Mouse (Mus musculus) embryonic facial prominence, embryonic 12.5 days (tissue): ENCODE measurements around the gene Nat8f3. TPM values are rescaled to one million over a fixed set of nuclear protein-coding genes. Genes with fewer than 3 reads are reported as not detected.
"Not testable (repeated sequence)": the region's sequence is repeated elsewhere in the genome, so short reads cannot be mapped to it uniquely, and the experiment has no call there.

ENCODE experiments used
- ATAC-seq: fragments of 200-750 bp; cut with Nextera tagmentation; 2 replicates; pipeline ENCODE4 v1.8.0; 2017; ENCODE audit not compliant: insufficient number of reproducible peaks, insufficient read depth, low FRiP score, low TSS enrichment
- H3K27ac ChIP-seq: fragments of 300-500 bp; sonication (generic); 2 replicates; pipeline ENCODE4 v1.5.1; 2016; ENCODE audit warnings: mild to moderate bottlenecking
- H3K27me3 ChIP-seq: fragments of 300-500 bp; sonication (generic); 2 replicates; pipeline ENCODE4 v1.6.1; 2016; ENCODE audit warnings: mild to moderate bottlenecking, moderate library complexity
- H3K36me3 ChIP-seq: fragments of 300-500 bp; sonication (generic); 2 replicates; pipeline ENCODE4 v1.6.1; 2016; ENCODE audit warnings: mild to moderate bottlenecking
- H3K4me1 ChIP-seq: fragments of 300-500 bp; sonication (generic); 2 replicates; pipeline ENCODE4 v1.6.1; 2016
- H3K4me2 ChIP-seq: fragments of 300-500 bp; sonication (generic); replicated peaks from 2 replicates; pipeline ENCODE4 v1.6.1; 2016; ENCODE audit warnings: mild to moderate bottlenecking, moderate library complexity
- H3K4me3 ChIP-seq: fragments of 300-500 bp; sonication (generic); 2 replicates; pipeline ENCODE4 v1.5.1; 2016; ENCODE audit warnings: mild to moderate bottlenecking
- H3K9ac ChIP-seq: fragments of 300-500 bp; sonication (generic); 2 replicates; pipeline ENCODE4 v1.6.1; 2016; ENCODE audit warnings: mild to moderate bottlenecking, moderate library complexity
- H3K9me3 ChIP-seq: fragments of 300-500 bp; sonication (generic); 2 replicates; pipeline ENCODE4 v1.6.1; 2016; ENCODE audit warnings: mild to moderate bottlenecking, moderate library complexity
- WGBS: fragments of 180-500 bp; shearing (Covaris S2); methylation state at CpG from one replicate; pipeline ENCODE4 v1.1.7; 2016; 5-methylcytosine and 5-hydroxymethylcytosine counted together
- microRNA-seq: library from miRNA; unstranded; fragments of <30 nt; microRNA quantifications from one replicate; pipeline ENCODE4, GENCODE M21; 2017
- polyA plus RNA-seq: library from polyadenylated mRNA; unstranded; fragments of >200 nt; fragmentation: Nextera tagmentation; extraction: Ambion mirVana; gene quantifications from 2 replicates; pipeline ENCODE4 v1.2.1, GENCODE M21; 2016

Nat8f3 gene
- polyA plus RNA-seq, 1 experiment from 2014 or later: 0.10 TPM

- ATAC-seq, H3K9ac ChIP-seq, H3K4me3 ChIP-seq, H3K27ac ChIP-seq, H3K36me3 ChIP-seq, H3K4me2 ChIP-seq, H3K4me1 ChIP-seq, H3K9me3 ChIP-seq, H3K27me3 ChIP-seq: not testable (repeated sequence)
- WGBS: 87% methylated on average over 2 of the region's 4 CpGs
Measured at GRCm38 (mm10) chr6:85701943-85702342, 63.6 kb downstream of the Nat8f3 start.

Small RNA genes within 50 kb of the gene (microRNA-seq; reads per million reads assigned to microRNA genes)
- not detected for gene Gm27317
- not detected for gene Mir6375

Other genes starting within 250 kb of the Nat8f3 start
- gene Alms1, start 178.2 kb downstream of the Nat8f3 start, polyA plus RNA-seq: 8.5 and 8.7 TPM in 2 replicates
- not detected in 2 replicates for gene Nat8f7, start 52.5 kb downstream of the Nat8f3 start, polyA plus RNA-seq
- gene Nat8f6, start 55.2 kb upstream of the Nat8f3 start, polyA plus RNA-seq: not detected in 2 replicates
- not detected in 2 replicates for gene Nat8f5, start 55.2 kb upstream of the Nat8f3 start, polyA plus RNA-seq
- not detected in 2 replicates for gene Nat8, start 66.3 kb upstream of the Nat8f3 start, polyA plus RNA-seq
- not detected in 2 replicates for gene Nat8f2, start 103.4 kb upstream of the Nat8f3 start, polyA plus RNA-seq
- gene Nat8f4, start 139.1 kb upstream of the Nat8f3 start, polyA plus RNA-seq: 3.5 and 3.6 TPM in 2 replicates
- 38.9 and 41.3 TPM in 2 replicates for gene Tprkb, start 146.1 kb upstream of the Nat8f3 start, polyA plus RNA-seq
- gene Nat8f1, start 149.9 kb upstream of the Nat8f3 start, polyA plus RNA-seq: 7.2 and 8.3 TPM in 2 replicates
- gene Dusp11, start 195.9 kb upstream of the Nat8f3 start, polyA plus RNA-seq: 51.3 and 51.4 TPM in 2 replicates